Mouse (Mus musculus): Measurements from ENCODE around the gene Tfap2c.

Tfap2c gene

DNA sequence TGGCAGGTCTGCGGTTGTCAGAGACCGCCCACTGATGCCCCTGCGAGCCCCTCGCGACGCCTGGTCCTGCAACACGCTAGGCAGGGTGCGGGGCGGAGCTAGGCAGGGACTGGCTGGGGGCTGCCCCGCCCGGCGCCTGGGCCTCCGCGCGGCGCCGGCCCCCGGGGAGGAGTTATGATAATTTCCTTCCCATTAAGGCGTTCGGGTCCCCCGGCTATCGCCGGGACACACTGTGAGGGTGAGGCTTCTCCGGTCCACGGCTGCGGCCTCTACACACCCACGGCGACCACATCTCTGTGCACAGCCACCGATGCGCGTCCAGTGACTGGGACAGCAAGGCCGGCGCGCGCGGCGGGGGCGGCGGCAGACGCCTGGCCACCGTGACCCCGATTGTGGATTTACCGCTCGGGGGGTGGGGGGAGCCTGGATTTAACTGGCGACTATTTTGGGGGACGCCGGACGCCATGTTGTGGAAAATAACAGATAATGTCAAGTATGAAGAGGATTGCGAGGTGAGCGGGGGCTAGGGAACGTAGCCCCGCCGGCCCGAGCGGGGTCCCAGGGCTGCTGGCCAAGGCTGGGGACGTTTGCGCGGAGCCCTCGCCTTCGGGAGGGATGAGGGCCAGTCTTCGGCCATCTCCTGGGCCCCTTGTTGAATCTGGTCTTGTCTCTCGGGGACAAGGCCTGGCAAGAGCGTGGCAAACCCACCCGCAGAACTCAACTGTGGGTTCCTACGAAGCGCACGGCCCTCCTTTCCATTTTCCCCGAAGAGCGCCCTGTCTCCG lies at the start of gene Tfap2c:
Tfap2c (plus strand) TSS at position 223 of the 785 bp plus-strand sequence.
- no peak for DNase-seq (ENCODE audit: extremely low spot score, low read depth, low spot score)

DNA sequence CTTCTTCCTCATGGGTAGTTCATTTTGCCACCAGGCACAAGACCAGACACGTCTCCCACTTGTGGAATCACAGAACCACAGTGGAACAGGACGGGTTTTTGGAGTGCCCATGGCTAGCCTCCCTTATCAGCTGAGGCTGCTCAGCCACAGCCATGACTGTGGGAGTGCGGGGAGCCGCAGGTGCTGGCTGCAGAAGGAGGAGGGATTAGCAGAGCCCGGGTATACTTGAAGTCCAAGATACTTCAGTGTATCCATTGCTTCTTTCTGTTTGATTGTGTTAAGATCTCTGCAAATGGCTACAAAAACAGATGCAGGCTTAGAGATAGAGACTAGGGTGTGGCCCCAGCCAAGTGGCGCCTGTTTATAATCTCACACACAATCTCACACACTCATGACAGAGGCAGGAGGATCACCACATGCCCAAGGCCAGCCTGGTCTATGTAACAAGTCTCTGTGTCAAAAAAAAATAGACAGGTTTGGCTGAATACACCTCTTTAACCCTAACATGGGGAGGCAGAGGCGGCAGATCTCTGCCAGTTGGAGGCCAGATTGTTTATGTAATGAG lies 48.6 kb upstream of the Tfap2c start:
- no peak for DNase-seq (ENCODE audit: extremely low spot score, low read depth, low spot score)

DNA sequence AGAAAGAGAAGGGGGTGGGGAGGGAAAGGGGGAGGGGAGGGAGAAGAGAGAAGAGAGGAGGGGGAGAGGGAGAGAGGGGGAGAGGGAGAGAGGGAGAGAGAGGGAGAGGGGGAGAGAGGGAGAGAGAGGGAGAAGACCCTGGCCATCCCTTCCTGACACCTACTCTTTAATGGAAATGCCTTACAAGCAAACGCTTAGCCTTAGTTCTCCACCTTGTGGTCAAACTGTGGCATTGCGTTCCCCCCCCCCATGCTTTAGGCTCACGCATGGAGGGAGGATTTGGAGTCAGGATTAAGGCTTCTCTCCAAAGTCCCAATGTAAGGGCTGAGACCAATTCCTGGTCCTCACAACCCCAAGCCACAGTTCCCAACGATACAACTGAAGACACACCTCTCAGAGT lies 48.1 kb upstream of the Tfap2c start:
- DNase-seq (ENCODE audit: extremely low spot score, low read depth, low spot score), result peak; percentile 47

DNA sequence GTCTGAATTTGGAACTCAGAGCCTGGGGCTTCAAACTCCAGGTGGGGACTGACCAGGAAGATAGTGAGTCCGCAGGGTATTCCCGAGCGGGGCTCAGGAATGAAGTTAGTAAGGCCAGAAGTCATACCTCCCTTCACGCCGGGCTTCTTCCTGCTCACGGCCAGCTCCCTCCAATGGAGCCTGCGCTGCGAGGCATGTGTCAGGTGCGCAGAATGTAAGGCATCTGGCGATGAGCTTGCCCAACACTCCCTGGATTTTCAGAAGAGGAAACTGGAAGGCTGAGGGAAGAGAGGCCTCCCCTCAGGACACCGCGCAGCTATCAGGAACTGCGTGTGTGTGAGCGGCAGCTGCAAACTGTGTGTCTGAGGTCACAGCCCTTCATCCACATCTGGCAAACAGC lies 47.2 kb upstream of the Tfap2c start:
- DNase-seq (ENCODE audit: extremely low spot score, low read depth, low spot score), result no peak

- DNase-seq (ENCODE audit: extremely low spot score, low read depth, low spot score), result no peak
Measured at GRCm38 (mm10) chr2:172506121-172506520, 43.3 kb upstream of the Tfap2c start.

DNA sequence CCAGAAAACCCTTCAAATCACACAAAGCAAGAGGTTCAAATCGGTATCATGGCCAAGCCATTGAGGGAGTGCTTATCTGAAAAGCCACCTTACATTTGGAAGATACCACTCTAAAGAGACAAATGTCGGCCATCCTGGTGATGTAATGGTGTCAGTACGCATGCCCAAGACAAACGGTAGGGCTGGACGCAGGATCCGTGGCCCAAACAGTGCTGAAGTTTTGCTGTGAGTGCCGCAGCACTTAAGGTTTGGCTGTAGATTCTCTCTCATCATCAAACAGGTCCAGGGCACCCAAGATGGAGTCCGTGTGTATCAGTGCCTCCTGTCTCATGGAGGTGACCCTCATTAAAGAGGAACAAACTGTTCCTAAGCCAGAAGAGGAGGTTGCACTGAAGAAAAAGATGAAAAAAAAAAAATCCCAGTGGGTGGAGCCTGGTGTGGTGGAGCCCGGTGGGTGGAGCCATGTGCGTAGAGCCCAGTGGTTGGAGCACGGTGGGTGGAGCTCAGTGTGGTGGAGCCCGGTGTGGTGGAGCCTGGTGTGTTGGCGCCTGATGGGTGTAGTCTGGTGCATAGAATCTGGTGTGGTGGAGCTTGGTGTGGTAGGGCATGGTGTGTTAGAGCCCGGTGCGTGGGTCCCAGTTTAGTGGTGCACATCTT lies 39.2 kb upstream of the Tfap2c start:
- no peak for DNase-seq (ENCODE audit: extremely low spot score, low read depth, low spot score)

DNA sequence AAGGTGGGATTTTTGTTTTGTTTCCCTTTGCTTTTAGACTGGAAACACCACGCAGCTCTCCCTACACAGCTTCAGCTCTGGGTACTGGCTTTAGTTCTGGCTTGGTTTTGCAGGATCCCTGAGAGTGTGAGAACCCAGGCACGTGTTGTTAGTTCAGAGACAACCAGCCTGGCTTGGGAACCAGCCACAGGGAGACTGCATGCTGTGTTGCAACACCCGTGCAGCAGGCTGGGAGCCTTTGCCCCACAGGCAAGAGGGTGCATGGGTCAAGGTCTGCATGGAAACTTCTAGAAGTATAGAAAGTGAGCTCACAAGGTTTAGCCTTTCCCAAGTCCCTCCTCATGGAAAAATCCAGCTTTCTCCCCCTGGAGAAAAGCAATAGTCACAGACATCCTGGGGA lies 38.5 kb upstream of the Tfap2c start:
- DNase-seq (ENCODE audit: extremely low spot score, low read depth, low spot score), result no peak

DNA sequence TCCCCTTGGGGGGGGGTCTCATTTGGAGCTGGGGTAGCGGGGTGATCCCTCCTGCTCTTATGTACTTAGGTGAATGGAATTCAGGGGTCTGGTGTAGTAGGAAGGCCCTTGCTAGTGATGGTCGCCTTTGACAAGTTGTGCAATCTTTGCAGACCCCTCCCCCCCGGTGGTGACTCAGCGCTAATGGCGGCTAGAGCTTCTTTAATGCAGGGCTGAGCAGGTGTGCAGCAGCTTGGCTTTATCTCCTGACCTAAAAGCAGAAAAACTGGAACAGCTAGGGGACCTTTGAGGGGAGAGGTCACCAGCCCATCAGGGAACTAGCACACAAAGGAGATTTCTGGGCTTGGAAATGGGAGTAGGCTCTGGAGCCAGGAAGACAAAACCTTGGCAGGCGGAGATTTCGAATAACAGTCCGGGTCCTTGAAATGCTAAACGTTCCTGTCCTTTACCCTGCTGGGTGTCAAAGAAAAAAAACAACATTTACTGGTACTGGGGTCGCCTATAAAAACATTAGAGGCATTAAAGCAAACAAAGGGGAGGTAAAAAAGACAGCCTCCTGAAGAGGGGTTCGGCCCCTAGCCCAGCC lies 32.9 kb upstream of the Tfap2c start:
- DNase-seq (ENCODE audit: extremely low spot score, low read depth, low spot score), result no peak

DNA sequence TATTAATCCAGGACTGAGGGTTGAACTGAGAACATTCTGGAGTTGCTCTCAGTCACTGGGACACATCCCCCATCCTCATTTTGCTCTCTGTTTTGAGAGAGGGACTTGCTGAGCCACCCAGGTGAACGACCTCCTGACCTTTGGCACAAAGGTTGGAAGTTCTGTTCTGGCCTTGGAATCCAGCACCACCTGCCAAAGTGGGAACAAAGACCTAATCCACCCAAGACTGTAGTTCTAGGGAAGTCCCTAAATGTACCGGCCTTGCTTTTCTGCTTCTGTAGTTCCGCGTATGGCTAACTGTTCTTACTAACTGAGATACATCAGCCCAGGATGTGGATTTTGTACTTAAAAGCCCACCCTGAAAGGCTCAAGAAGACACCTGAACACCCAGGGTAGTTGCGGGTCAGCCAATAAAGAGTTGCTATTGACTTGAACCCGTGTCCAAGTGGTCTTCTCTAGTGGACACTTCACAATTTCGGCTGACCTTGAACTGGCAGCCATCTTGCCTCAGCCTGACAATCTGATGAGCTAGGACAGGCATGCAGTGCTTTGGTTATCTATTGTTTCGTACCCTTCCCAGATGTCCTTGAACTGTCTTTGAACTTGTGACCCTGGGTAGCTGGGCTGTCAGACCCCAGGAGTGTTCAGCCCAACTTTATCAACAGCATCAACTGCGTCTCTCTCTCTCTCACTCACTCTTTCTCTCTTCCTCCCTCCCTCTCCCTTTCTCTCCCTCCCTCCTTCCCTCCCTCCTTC lies 28.6 kb upstream of the Tfap2c start:
- no peak for DNase-seq (ENCODE audit: extremely low spot score, low read depth, low spot score)

DNA sequence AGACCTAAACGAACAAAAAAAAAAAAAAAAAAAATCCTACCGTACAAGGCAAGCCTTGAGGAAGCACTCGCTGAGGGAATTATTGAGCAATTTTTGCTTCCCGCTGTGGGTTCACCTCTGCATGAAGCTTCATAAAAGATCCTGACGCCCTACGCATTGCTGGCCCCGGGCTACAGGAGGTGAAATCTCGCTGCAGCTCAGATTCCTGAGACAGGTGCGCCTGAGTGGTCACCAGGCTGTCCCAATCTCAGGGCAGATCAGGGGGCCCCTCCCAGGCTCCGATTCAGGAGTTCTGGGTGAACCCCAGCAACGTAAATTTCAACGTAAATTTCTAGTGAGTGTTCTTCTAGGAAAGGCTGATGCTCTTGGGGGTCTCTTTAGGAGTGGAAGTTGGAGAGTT lies 26.9 kb upstream of the Tfap2c start:
- no peak for DNase-seq (ENCODE audit: extremely low spot score, low read depth, low spot score)

DNA sequence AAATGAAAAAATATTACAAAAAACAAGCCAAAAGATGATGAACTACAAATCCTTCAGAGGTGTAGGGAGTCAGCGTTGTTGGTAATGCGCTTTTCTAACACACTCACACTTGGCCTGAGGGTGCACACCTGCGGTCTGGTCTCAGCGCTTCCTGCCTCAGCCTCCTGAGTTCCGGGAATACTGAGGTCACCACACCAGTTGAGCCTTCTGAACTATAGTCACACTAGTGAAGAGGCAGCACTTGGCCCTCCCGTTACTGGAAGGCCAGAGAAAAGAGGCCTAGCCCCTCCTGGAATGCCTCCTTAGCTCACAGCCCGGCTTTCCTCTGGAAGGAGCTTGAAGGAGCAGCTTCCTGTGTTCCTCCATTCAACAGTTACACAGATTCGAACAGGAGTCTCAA lies 22.2 kb upstream of the Tfap2c start:
- no peak for DNase-seq (ENCODE audit: extremely low spot score, low read depth, low spot score)

- no peak for DNase-seq (ENCODE audit: extremely low spot score, low read depth, low spot score)
Measured at GRCm38 (mm10) chr2:172543987-172544386, 5.4 kb upstream of the Tfap2c start.

- DNase-seq (ENCODE audit: extremely low spot score, low read depth, low spot score), result no peak
Measured at GRCm38 (mm10) chr2:172544601-172545127, 4.7 kb upstream of the Tfap2c start.

GRCm38 (mm10) chr2:172545592-172546235 lies 3.7 kb upstream of the Tfap2c start:
- no peak for DNase-seq (ENCODE audit: extremely low spot score, low read depth, low spot score)

DNA sequence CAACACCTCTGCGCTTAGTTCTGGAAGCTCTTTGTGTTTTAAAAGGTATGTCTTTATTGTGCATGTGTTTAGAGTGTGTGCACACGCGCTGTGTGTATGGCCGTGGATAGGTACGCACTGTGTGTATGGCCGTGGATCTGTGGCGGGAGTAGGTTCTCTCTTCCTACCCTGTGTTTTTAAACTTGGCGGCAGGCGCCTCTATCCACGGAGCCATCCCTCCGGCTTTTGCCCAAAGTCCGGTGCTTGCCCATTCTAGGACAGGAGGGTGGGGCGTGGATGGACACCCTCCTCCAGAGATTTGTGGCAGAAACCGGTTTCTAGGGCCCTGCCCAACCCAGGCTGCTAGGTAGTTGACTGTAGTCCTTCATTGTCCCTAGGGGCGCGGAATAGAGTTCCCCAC lies 2.8 kb upstream of the Tfap2c start:
- DNase-seq (ENCODE audit: extremely low spot score, low read depth, low spot score), result no peak

- no peak for DNase-seq (ENCODE audit: extremely low spot score, low read depth, low spot score)
Measured at GRCm38 (mm10) chr2:172547116-172547515, 2.3 kb upstream of the Tfap2c start.

GRCm38 (mm10) chr2:172547807-172548586 lies 1.4 kb upstream of the Tfap2c start:
- DNase-seq (ENCODE audit: extremely low spot score, low read depth, low spot score), result no peak

- no peak for DNase-seq (ENCODE audit: extremely low spot score, low read depth, low spot score)
Measured at GRCm38 (mm10) chr2:172548672-172549255, 629 bp upstream of the Tfap2c start.

DNA sequence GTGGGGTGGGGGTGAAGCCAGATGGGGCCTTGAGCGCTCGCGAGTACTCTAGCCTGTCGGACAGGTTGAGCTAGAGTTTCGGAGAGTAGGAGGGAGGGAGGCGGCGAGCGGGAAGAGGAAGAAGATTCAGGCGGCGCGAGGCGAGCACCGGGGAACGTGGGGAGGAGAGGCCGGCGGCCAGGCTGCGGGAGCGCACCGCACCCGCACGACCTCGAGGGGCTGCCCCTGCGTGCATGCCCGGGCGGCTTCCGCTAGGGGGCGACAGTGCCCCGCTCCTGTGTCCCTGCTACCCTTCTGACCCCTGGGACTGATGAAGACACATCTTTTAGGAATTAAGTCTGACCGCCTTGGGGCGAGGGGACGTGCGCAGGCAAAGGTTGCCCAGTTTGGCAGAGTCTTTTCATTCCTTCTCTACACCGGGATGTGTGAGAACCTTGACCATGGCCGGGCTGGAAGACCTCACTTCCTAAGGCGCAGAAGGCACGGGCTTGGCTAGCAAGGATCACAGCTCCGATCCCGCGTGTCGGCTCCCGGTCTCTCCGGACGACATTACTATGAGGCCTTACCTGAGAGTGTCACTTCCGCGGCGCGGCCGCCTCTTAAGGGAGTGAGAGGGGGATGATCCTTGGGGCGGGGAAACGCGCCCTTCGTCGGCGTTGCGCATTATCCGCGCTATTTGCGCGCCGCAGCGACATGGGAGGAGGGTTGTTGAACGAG lies 1.1 kb downstream of the Tfap2c start:
- peak; percentile 73 for DNase-seq (ENCODE audit: extremely low spot score, low read depth, low spot score)

Measured in hindlimb bud, embryonic 11.5 days (tissue).